Mouse (Mus musculus) hindbrain, embryonic 14.5 days (tissue): Measurements from ENCODE around the gene Arl2bp. TPM values are rescaled to one million over a fixed set of nuclear protein-coding genes. Genes with fewer than 3 reads are reported as not detected.

ENCODE experiments used
- ATAC-seq: fragments of 200-750 bp; cut with Nextera tagmentation; 2 replicates; pipeline ENCODE4 v1.8.0; 2017; ENCODE audit warnings: moderate number of reproducible peaks, mild to moderate bottlenecking, moderate TSS enrichment, moderate library complexity; ENCODE audit not compliant: low FRiP score
- DNase-seq: peaks from one replicate; pipeline ENCODE4 v3.0.0-alpha.2; 2015; ENCODE audit warnings: low spot score
- H3K27ac ChIP-seq: fragments of 300-500 bp; sonication (generic); 2 replicates; pipeline ENCODE4 v1.5.1; 2014; ENCODE audit warnings: mild to moderate bottlenecking, moderate library complexity
- H3K27me3 ChIP-seq: fragments of 300-500 bp; sonication (generic); 2 replicates; pipeline ENCODE4 v1.6.1; 2014; ENCODE audit warnings: mild to moderate bottlenecking, low read length, mixed read lengths; ENCODE audit not compliant: control insufficient read depth, insufficient read depth
- H3K36me3 ChIP-seq: fragments of 300-500 bp; sonication (generic); replicated peaks from 2 replicates; pipeline ENCODE4 v1.6.1; 2014; ENCODE audit not compliant: control insufficient read depth, insufficient read depth
- H3K4me1 ChIP-seq: fragments of 300-500 bp; sonication (generic); replicated peaks from 2 replicates; pipeline ENCODE4 v1.6.1; 2014; ENCODE audit warnings: antibody characterized with exemption, low read length, mixed read lengths; ENCODE audit not compliant: control insufficient read depth, insufficient read depth
- H3K4me2 ChIP-seq: fragments of 300-500 bp; sonication (generic); replicated peaks from 2 replicates; pipeline ENCODE4 v1.6.1; 2014; ENCODE audit warnings: mild to moderate bottlenecking, moderate library complexity
- H3K4me3 ChIP-seq: fragments of 300-500 bp; sonication (generic); replicated peaks from 2 replicates; pipeline ENCODE4 v1.5.1; 2014; ENCODE audit warnings: mild to moderate bottlenecking, low read length
- H3K9ac ChIP-seq: fragments of 300-500 bp; sonication (generic); 2 replicates; pipeline ENCODE4 v1.6.1; 2014
- H3K9me3 ChIP-seq: fragments of 300-500 bp; sonication (generic); 2 replicates; pipeline ENCODE4 v1.6.1; 2016; ENCODE audit warnings: low read length; ENCODE audit not compliant: control insufficient read depth
- WGBS: fragments of 180-500 bp; shearing (Covaris S2); extraction: QIAGEN DNeasy Blood & Tissue Kit; methylation state at CpG from one replicate; pipeline ENCODE4 v1.1.7; 2014; 5-methylcytosine and 5-hydroxymethylcytosine counted together
- polyA plus RNA-seq: library from polyadenylated mRNA; unstranded; fragments of >200 nt; fragmentation: Nextera tagmentation; extraction: Ambion mirVana; gene quantifications from 2 replicates; pipeline ENCODE4 v1.2.1, GENCODE M21; 2014

The Arl2bp gene
- polyA plus RNA-seq, 1 experiment from 2014 or later = 88.2 TPM

GRCm38 (mm10) chr8:94702156-94702555, 35.8 kb downstream of the Arl2bp start:
- H3K27ac ChIP-seq = no peak overlapping the region
- WGBS = 67% methylated on average over 3 of the region's 3 CpGs
- no peak for DNase-seq
- peaks cover 8% of the 10 kb centered on the region for H3K27me3 ChIP-seq
- peak overlapping the region; percentile 52 for H3K4me2 ChIP-seq
- H3K9ac ChIP-seq = no peak overlapping the region
- peak overlapping the region; percentile 50; the same call in 1 of the 2 replicates for H3K4me3 ChIP-seq
- no peaks in the 10 kb centered on the region for H3K36me3 ChIP-seq
- no peaks in the 10 kb centered on the region for H3K4me1 ChIP-seq
- H3K9me3 ChIP-seq = no peaks in the 10 kb centered on the region
- no peak for ATAC-seq

GRCm38 (mm10) chr8:94702844-94703813, 36.7 kb downstream of the Arl2bp start:
- Histone ChIP-seq H3K27ac (peak overlapping the region; percentile 80), H3K27me3 (peaks cover under 1% of the 10 kb centered on the region; the same call in 1 of the 2 replicates), H3K9ac (peak overlapping the region; percentile 61), H3K9me3 (no peaks in the 10 kb centered on the region), H3K4me2 (peak overlapping the region; percentile 52), H3K36me3 (no peaks in the 10 kb centered on the region), H3K4me3 (peak overlapping the region; percentile 50), H3K4me1 (no peaks in the 10 kb centered on the region)
- DNase-seq = peak; percentile 87
- under 1% methylated on average over 35 of the region's 35 CpGs for WGBS
- peak; percentile 85 for ATAC-seq

- Histone ChIP-seq H3K4me1 (no peaks in the 10 kb centered on the region), H3K4me3 (peak overlapping the region; percentile 50), H3K27me3 (no peaks in the 10 kb centered on the region), H3K9ac (peak overlapping the region; percentile 63), H3K36me3 (no peaks in the 10 kb centered on the region), H3K4me2 (peak overlapping the region; percentile 54), H3K9me3 (no peaks in the 10 kb centered on the region), H3K27ac (peak overlapping the region; percentile 79)
- under 1% methylated on average over 35 of the region's 35 CpGs for WGBS
- DNase-seq (peak; percentile 100), ATAC-seq (peak; percentile 92)
Measured at GRCm38 (mm10) chr8:94703972-94704668, 37.7 kb downstream of the Arl2bp start.

GRCm38 (mm10) chr8:94704669-94704984, 38.2 kb downstream of the Arl2bp start:
- Histone ChIP-seq H3K4me1 (no peaks in the 10 kb centered on the region), H3K27ac (peak overlapping the region; percentile 79), H3K9me3 (no peaks in the 10 kb centered on the region), H3K27me3 (no peaks in the 10 kb centered on the region), H3K4me2 (peak overlapping the region; percentile 54), H3K9ac (peak overlapping the region; percentile 63), H3K4me3 (peak overlapping the region; percentile 45), H3K36me3 (no peaks in the 10 kb centered on the region)
- DNase-seq = no peak
- ATAC-seq = no peak
- WGBS = 15% methylated on average over 9 of the region's 9 CpGs

GRCm38 (mm10) chr8:94705581-94706245, 39.3 kb downstream of the Arl2bp start:
- Histone ChIP-seq H3K4me3 (no peak overlapping the region), H3K36me3 (no peaks in the 10 kb centered on the region), H3K27me3 (no peaks in the 10 kb centered on the region), H3K9me3 (no peaks in the 10 kb centered on the region), H3K4me2 (no peak overlapping the region), H3K4me1 (no peaks in the 10 kb centered on the region), H3K27ac (no peak overlapping the region), H3K9ac (no peak overlapping the region)
- DNase-seq = no peak
- 86% methylated on average over 10 of the region's 10 CpGs for WGBS
- no peak for ATAC-seq

GRCm38 (mm10) chr8:94706732-94707395, 40.5 kb downstream of the Arl2bp start:
- DNase-seq (no peak), ATAC-seq (no peak)
- no peaks in the 10 kb centered on the region for H3K4me1 ChIP-seq
- H3K4me3 ChIP-seq = no peak overlapping the region
- no peak overlapping the region for H3K4me2 ChIP-seq
- WGBS = 77% methylated on average over 9 of the region's 9 CpGs
- no peak overlapping the region for H3K9ac ChIP-seq
- H3K36me3 ChIP-seq = no peaks in the 10 kb centered on the region
- H3K27ac ChIP-seq = no peak overlapping the region
- H3K9me3 ChIP-seq = no peaks in the 10 kb centered on the region
- H3K27me3 ChIP-seq = no peaks in the 10 kb centered on the region

GRCm38 (mm10) chr8:94710336-94710735, 43.9 kb downstream of the Arl2bp start:
- Histone ChIP-seq H3K4me1 (no peaks in the 10 kb centered on the region), H3K9ac (no peak overlapping the region), H3K9me3 (no peaks in the 10 kb centered on the region), H3K4me2 (no peak overlapping the region), H3K27me3 (no peaks in the 10 kb centered on the region), H3K36me3 (no peaks in the 10 kb centered on the region), H3K4me3 (no peak overlapping the region), H3K27ac (no peak overlapping the region)
- ATAC-seq (no peak), DNase-seq (no peak)
- WGBS = 50% methylated on average over 8 of the region's 8 CpGs

GRCm38 (mm10) chr8:94711160-94711718, 44.8 kb downstream of the Arl2bp start:
- no peak for ATAC-seq
- Histone ChIP-seq H3K36me3 (no peaks in the 10 kb centered on the region), H3K4me1 (no peaks in the 10 kb centered on the region), H3K27me3 (no peaks in the 10 kb centered on the region), H3K9me3 (no peaks in the 10 kb centered on the region), H3K27ac (no peak overlapping the region), H3K4me2 (no peak overlapping the region), H3K9ac (no peak overlapping the region), H3K4me3 (no peak overlapping the region)
- peak; percentile 36 for DNase-seq
- 66% methylated on average over 5 of the region's 5 CpGs for WGBS
